8 mouse cellular contexts compared by ENCODE assay signal in the genomic region with DNA sequence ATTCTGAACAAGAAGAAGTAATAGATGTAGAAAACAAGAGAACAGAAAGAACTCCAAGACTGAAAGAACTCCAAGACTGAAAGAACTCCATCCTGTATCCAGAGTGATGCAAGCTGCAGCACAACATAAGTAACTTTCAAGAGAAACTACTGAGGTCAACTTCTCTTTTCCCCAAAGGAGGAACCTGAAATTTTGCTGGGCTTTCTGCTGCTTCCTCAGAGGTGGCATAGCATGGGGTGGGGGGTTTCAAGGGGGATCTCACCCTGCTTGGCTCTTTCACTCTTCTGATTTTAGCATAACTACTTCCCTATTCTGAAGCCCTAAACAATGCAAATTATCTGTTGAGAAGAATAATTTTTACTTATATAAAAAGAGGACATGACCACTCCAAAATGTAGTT. TPM values are rescaled to one million over a fixed set of nuclear protein-coding genes. Genes with fewer than 3 reads are reported as not detected.
ATAC-seq lines count a peak whose summit lies in the region.
"Had no signal": no experiment of that assay in that cellular context is flagged by ENCODE, and none has a peak within 500 bp of the region (broad histone marks: within the 10 kb centered on the region; RNA-seq: fewer than 3 reads in every experiment).

No protein-coding gene starts in this region.

- peak; percentile 80 for ATAC-seq in common myeloid progenitor, adult 5-6 weeks (replicated peaks; ENCODE audit: low read depth, poor library complexity, severe bottlenecking)
- peak; percentile 85 for ATAC-seq in granulocyte monocyte progenitor cell, adult 5-6 weeks (replicated peaks; ENCODE audit: poor library complexity, severe bottlenecking)
- peak; percentile 74 to 79 for ATAC-seq in hematopoietic stem cell, adult 5-6 weeks (replicated peaks in 1 of 2; ENCODE audit: insufficient read depth in 1 of 2, low FRiP score in 2 of 2, low TSS enrichment in 1 of 2, low read depth in 1 of 2, poor library complexity in 2 of 2, severe bottlenecking in 2 of 2)
- peak; percentile 70 for ATAC-seq in megakaryocyte, adult 5-6 weeks (ENCODE audit: poor library complexity, severe bottlenecking)
- ATAC-seq in megakaryocyte progenitor cell, adult 5-6 weeks (replicated peaks; ENCODE audit: poor library complexity), result peak; percentile 83
- ATAC-seq in monocyte, adult 5-6 weeks (replicated peaks; ENCODE audit: insufficient number of reproducible peaks, low FRiP score, low TSS enrichment, poor library complexity, severe bottlenecking), result peak; percentile 58
- ATAC-seq in neutrophil, adult 5-6 weeks (ENCODE audit: extremely low read depth, insufficient number of reproducible peaks, low FRiP score, poor library complexity, severe bottlenecking), result peak; percentile 71

RNA-seq across cellular contexts. Expression of a gene that starts 3.6 kb away (rescaled TPM):
- total RNA-seq in common myeloid progenitor, adult 5-6 weeks (2017), result not detected in 2 replicates
- total RNA-seq in granulocyte monocyte progenitor cell, adult 5-6 weeks (2014; fragmentation: Nextera tagmentation), result not detected in 2 replicates
- 1.5 TPM in 1 of 2 replicates, not detected in the other for total RNA-seq in granulocyte monocyte progenitor cell, adult 5-6 weeks (2017)
- total RNA-seq in hematopoietic stem cell, adult 5-6 weeks (2017), result 1.4 and 2.8 TPM in 2 replicates
- total RNA-seq in megakaryocyte, adult 5-6 weeks (2015), result 3.3 and 3.5 TPM in 2 replicates
- total RNA-seq in megakaryocyte, adult 5-6 weeks (2017), result 5.6 and 8.0 TPM in 2 replicates
- 1.1 and 1.6 TPM in 2 replicates for total RNA-seq in megakaryocyte progenitor cell, adult 5-6 weeks (2015)
- total RNA-seq in megakaryocyte progenitor cell, adult 5-6 weeks (2017), result 0.71 and 2.3 TPM in 2 replicates
- 257 to 385 TPM (median 377 TPM) in 3 replicates for total RNA-seq in monocyte, adult 5-6 weeks (2017)
- 9.9 and 16.3 TPM in 2 replicates for total RNA-seq in neutrophil, adult 5-6 weeks (2017)
- total RNA-seq: adrenal gland, postnatal 25 days had no signal

RNA-seq across cellular contexts. Expression of a gene that starts 15.2 kb away (rescaled TPM):
- 14.5 and 38.9 TPM in 2 replicates for total RNA-seq in common myeloid progenitor, adult 5-6 weeks (2017)
- 20.8 and 41.6 TPM in 2 replicates for total RNA-seq in granulocyte monocyte progenitor cell, adult 5-6 weeks (2014; fragmentation: Nextera tagmentation)
- total RNA-seq in granulocyte monocyte progenitor cell, adult 5-6 weeks (2017), result 14.0 and 22.6 TPM in 2 replicates
- 21.6 and 51.3 TPM in 2 replicates for total RNA-seq in hematopoietic stem cell, adult 5-6 weeks (2017)
- 61.1 and 73.6 TPM in 2 replicates for total RNA-seq in megakaryocyte, adult 5-6 weeks (2015)
- 20.3 and 24.8 TPM in 2 replicates for total RNA-seq in megakaryocyte, adult 5-6 weeks (2017)
- total RNA-seq in megakaryocyte progenitor cell, adult 5-6 weeks (2015), result 34.1 and 41.1 TPM in 2 replicates
- 18.4 and 19.2 TPM in 2 replicates for total RNA-seq in megakaryocyte progenitor cell, adult 5-6 weeks (2017)
- total RNA-seq in monocyte, adult 5-6 weeks (2017), result 55.6 to 71.6 TPM (median 62.4 TPM) in 3 replicates
- 43.3 and 46.6 TPM in 2 replicates for total RNA-seq in neutrophil, adult 5-6 weeks (2017)

Comparison
In these comparisons a context has a peak if more than half of its experiments do, and no peak if none do; other contexts are left out.
1. Peak in every context shown above with its lines: ATAC-seq.
2. RNA of a gene that starts 3.6 kb away (total RNA-seq): 257 to 385 TPM in monocyte, adult 5-6 weeks; 9.9 to 16.3 TPM in neutrophil, adult 5-6 weeks, 3.3 to 8.0 TPM in megakaryocyte, adult 5-6 weeks, 0.71 to 2.3 TPM in megakaryocyte progenitor cell, adult 5-6 weeks, 1.4 to 2.8 TPM in hematopoietic stem cell, adult 5-6 weeks, not detected in common myeloid progenitor, adult 5-6 weeks and 1.5 TPM in granulocyte monocyte progenitor cell, adult 5-6 weeks; every median in the first group is over 10 times any median in the second.